Mouse (Mus musculus): Measurements from ENCODE around the gene Olfm1. TPM values are rescaled to one million over a fixed set of nuclear protein-coding genes. Genes with fewer than 3 reads are reported as not detected.

Olfm1 gene
- 2.6 TPM for polyA plus RNA-seq (2014; fragmentation: Illumina TruSeq; extraction: RNeasy Lipid Tissue Mini Kit (QIAGEN cat#74804); ENCODE audit: low read depth, low replicate concordance)

DNA sequence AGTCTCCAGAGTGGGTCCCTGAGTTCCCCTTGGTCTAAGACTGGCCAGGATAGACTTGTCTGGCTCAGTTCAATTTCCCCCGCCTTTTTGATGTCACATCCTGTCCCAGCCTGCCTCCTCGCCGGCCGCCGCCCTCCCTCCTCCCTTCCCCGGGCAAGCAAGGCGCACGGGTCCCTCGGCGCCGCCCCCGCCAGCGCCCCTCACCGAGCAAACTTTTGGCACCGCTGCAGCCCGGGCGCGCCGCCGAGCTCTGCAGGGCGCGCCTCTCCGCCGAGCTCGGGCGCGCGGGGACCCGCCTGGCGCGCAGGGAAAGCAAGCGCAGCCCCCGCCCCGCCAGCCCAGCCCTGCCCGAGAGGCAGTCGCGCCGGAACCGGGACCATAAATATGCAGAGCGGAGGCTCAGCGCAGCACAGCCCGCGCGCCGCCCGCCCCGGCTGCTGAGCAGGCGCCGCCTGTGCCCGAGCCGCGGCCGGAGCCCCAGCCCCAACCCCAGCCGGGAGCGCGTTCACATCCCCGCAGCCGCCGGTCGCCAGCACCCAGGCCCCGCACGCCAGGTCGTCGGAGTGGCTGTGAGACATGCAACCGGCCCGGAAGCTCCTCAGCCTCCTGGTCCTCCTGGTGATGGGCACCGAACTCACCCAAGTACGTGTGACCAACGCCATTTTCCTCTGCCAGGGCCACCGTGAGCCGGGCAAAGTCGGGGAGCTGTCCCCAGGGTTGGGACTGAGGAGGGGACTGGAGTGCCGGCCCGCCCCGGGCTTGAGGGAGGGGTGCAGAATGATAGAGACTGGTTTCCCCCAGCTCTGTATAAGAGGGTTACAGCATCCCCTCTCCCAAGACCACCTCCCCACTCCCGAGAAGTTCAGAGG, at the start of gene Olfm1:
Olfm1 (plus strand) TSS at position 172 of the 869 bp plus-strand sequence.

Other genes with a start within 250 kb of the Olfm1 start
- gene Fcnb, start 108.1 kb upstream of the Olfm1 start, polyA plus RNA-seq (2014; fragmentation: Illumina TruSeq; extraction: RNeasy Lipid Tissue Mini Kit (QIAGEN cat#74804); ENCODE audit: low read depth, low replicate concordance): not detected